Mouse (Mus musculus): ENCODE results near the gene Atp10b.

DNA sequence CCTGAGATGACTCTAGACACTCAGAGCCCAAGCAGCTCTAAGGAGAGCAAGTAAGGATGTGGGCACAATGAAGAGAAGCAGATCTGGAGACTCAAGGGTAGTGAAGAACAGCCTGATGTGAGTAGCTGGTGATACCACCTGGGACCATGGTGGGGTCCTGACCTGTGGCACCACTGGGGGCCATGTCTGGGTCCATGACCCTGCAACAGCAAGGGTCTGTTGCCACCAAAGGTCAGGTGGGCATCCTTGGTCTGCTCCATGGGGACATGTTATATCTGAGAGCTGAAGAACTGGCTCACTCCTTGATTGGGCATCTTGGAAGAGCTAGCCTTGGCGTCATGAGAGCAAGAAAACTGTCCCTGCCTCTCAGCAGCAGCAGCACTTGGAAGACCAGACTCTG is 64.1 kb downstream of the Atp10b start:
- no peak for TF ChIP-seq GATA1 (IDR thresholded peaks at IDR 0.05; ENCODE audit: low read length)
- TF ChIP-seq TAL1 (IDR thresholded peaks at IDR 0.05; ENCODE audit: low read length), result no peak
